Mouse (Mus musculus): ENCODE data around the gene Pla2g3. TPM values are rescaled to one million over a fixed set of nuclear protein-coding genes. Genes with fewer than 3 reads are reported as not detected.

The Pla2g3 gene
- polyA plus RNA-seq, 1 experiment from 2014 or later: 1.6 TPM

- Histone ChIP-seq H3K9me3 (no peaks in the 10 kb centered on the region), H3K9ac (no peak overlapping the region), H3K27me3 (no peaks in the 10 kb centered on the region), H3K4me1 (replicated peaks) (peaks cover 4% of the 10 kb centered on the region), H3K4me3 (no peak overlapping the region), H3K27ac (replicated peaks) (no peak overlapping the region), H3K4me2 (no peak overlapping the region), H3K36me3 (peaks cover 6% of the 10 kb centered on the region; the same call in 1 of the 2 replicates)
- 85% methylated on average over 8 of the region's 13 CpGs for WGBS
- no peak for ATAC-seq (ENCODE audit: low FRiP score, low read depth)
Observed at GRCm38 (mm10) chr11:3458428-3459104, 29.5 kb upstream of the Pla2g3 start.

DNA sequence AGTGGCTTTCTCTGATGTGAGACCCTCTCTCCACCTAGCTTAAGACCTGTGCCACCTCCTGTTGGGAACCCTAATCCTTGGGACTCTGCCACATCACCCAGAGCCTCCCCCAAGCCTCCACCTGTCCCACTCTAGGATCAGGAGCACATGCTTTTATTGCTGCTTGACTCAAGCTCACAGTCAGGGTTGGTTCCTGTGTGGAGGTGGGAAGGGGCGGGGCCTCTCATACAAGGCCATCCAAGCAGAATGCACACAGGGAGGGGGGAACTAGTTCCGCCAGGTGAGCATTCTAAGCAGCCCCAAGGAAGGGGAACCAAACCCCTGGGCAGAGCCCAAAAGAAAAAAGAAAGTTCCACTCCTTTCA is 29.0 kb upstream of the Pla2g3 start:
- WGBS: 95% methylated on average over 2 of the region's 2 CpGs
- Histone ChIP-seq H3K4me1 (replicated peaks) (no peaks in the 10 kb centered on the region), H3K27me3 (no peaks in the 10 kb centered on the region), H3K36me3 (peaks cover 6% of the 10 kb centered on the region; the same call in 1 of the 2 replicates), H3K4me2 (no peak overlapping the region), H3K9me3 (no peaks in the 10 kb centered on the region), H3K27ac (replicated peaks) (no peak overlapping the region), H3K4me3 (no peak overlapping the region), H3K9ac (no peak overlapping the region)
- no peak for ATAC-seq (ENCODE audit: low FRiP score, low read depth)

DNA sequence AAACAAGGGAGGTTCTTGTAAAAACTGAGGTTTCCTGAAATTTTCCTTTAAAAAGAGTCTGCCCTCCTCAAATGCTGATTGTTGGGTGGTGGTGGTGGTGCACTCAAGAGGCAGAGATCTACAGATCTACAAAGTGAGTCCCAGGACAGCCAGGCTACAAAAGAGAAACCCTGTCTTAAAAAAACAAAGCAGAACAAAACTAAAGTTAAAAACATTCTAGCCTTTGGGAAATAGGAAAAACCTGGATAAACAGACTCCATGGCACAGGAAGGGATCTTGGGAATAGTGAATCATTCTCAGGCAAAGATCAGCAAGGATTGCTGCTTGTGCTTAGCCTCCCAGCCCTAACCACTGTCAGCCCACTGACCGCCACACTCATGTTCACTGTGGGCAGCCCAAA is 25.2 kb upstream of the Pla2g3 start:
- H3K9me3 ChIP-seq: no peaks in the 10 kb centered on the region
- no peaks in the 10 kb centered on the region for H3K36me3 ChIP-seq
- no peaks in the 10 kb centered on the region for H3K27me3 ChIP-seq
- H3K27ac ChIP-seq (replicated peaks): no peak overlapping the region
- H3K4me2 ChIP-seq: no peak overlapping the region
- no peak overlapping the region for H3K9ac ChIP-seq
- 83% methylated on average over 1 of the region's 1 CpGs for WGBS
- ATAC-seq (ENCODE audit: low FRiP score, low read depth): no peak
- H3K4me1 ChIP-seq (replicated peaks): no peaks in the 10 kb centered on the region
- no peak overlapping the region for H3K4me3 ChIP-seq

DNA sequence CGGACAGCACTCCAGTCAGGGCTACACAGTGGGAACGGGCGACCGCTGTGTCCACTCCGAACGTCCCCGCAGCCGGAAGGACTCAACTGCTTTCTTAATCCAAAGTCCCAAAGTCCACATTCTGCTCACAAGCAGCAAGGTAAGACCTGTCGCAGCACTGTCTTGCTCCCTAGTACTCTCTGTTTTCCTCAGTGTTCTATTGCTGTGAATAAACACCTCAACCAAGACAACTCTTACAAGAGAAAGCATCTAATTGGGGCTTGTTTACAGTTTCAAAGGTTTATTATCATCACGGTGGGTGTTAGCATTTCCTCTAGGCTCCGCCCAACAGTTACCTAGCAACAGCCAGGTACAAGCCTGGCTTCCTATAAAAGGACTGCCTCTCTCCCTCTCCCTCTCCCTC is 16.6 kb upstream of the Pla2g3 start:
- Histone ChIP-seq H3K4me3 (no peak overlapping the region), H3K4me1 (replicated peaks) (no peaks in the 10 kb centered on the region), H3K27me3 (no peaks in the 10 kb centered on the region), H3K9ac (no peak overlapping the region), H3K9me3 (no peaks in the 10 kb centered on the region), H3K36me3 (no peaks in the 10 kb centered on the region), H3K27ac (replicated peaks) (no peak overlapping the region), H3K4me2 (no peak overlapping the region)
- WGBS: 31% methylated on average over 11 of the region's 11 CpGs
- no peak for ATAC-seq (ENCODE audit: low FRiP score, low read depth)

DNA sequence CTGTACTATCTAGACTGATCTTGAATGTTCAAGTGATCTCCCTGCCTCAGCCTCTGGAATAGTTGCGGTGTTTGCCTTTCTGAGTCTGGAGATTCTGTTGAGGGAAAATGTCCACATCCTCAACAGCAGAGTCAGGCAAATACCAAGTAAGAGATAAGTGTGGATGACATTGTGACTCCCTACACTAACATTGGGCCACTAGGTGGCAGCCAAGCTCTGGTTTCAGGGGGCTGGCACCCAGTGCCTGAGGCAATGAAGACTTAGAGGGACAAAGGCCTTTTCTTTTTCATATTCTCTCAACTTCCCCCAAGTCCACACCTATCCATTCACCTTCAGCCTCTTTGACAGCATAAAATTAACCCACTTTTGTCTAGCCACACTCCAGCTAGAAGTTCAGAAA is 15.6 kb upstream of the Pla2g3 start:
- no peak overlapping the region for H3K9ac ChIP-seq
- no peaks in the 10 kb centered on the region for H3K4me1 ChIP-seq (replicated peaks)
- H3K4me3 ChIP-seq: no peak overlapping the region
- H3K27me3 ChIP-seq: no peaks in the 10 kb centered on the region
- no peak overlapping the region for H3K4me2 ChIP-seq
- 37% methylated on average over 1 of the region's 1 CpGs for WGBS
- peak; percentile 83; the same call in 1 of the 2 replicates for ATAC-seq (ENCODE audit: low FRiP score, low read depth)
- no peak overlapping the region for H3K27ac ChIP-seq (replicated peaks)
- H3K36me3 ChIP-seq: no peaks in the 10 kb centered on the region
- no peaks in the 10 kb centered on the region for H3K9me3 ChIP-seq

GRCm38 (mm10) chr11:3474480-3475115 is 13.5 kb upstream of the Pla2g3 start:
- no peak for ATAC-seq (ENCODE audit: low FRiP score, low read depth)
- 89% methylated on average over 7 of the region's 7 CpGs for WGBS
- no peak overlapping the region for H3K4me3 ChIP-seq

GRCm38 (mm10) chr11:3475489-3475888 is 12.6 kb upstream of the Pla2g3 start:
- ATAC-seq (ENCODE audit: low FRiP score, low read depth): no peak
- Histone ChIP-seq H3K36me3 (no peaks in the 10 kb centered on the region), H3K4me2 (no peak overlapping the region), H3K9me3 (no peaks in the 10 kb centered on the region), H3K4me1 (replicated peaks) (no peaks in the 10 kb centered on the region), H3K4me3 (no peak overlapping the region), H3K9ac (no peak overlapping the region), H3K27ac (replicated peaks) (no peak overlapping the region), H3K27me3 (no peaks in the 10 kb centered on the region)

More at GRCm38 (mm10) chr11:3474480-3475115, 13.5 kb upstream of the Pla2g3 start:
- Histone ChIP-seq H3K9me3 (no peaks in the 10 kb centered on the region), H3K27ac (replicated peaks) (no peak overlapping the region), H3K4me2 (no peak overlapping the region), H3K27me3 (no peaks in the 10 kb centered on the region), H3K4me1 (replicated peaks) (no peaks in the 10 kb centered on the region), H3K36me3 (no peaks in the 10 kb centered on the region), H3K9ac (no peak overlapping the region)

DNA sequence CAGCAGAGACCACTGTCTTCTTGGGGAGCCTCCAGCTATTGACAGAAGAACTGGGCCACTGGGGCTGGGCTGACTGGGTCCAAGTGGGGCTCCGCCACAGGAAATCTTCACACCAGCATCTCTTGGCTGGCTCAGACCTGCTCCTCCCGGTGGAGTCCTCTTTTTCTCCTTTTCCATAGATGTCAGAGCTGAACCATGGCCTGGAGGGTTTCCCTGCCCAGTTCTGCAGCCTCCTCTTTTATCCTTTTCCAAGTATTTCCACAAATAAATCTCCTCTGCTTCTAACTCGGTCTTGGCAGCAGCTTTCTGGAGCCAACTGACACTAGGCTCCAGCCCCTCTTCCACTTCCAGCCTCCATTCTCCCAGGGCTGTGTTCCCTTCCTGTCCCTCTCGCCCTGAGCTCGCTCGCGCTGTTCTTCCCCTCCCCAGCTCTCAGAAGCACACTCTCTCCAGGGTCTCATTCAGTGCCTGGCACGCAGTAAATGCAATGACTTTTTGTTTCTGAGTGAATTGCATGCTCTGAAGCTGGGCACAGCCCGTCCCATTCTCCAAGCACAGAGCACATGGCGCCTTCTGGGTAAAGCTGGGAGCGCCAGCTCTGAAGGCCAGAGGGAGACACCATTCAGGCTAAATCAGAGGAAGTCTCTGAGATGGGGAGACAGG is 4.0 kb upstream of the Pla2g3 start:
- Histone ChIP-seq H3K36me3 (no peaks in the 10 kb centered on the region), H3K4me1 (replicated peaks) (0 out of 2 replicates have a peak, but pooled peaks cover 2% of the 10 kb centered on the region), H3K9me3 (no peaks in the 10 kb centered on the region), H3K4me3 (no peak overlapping the region), H3K4me2 (no peak overlapping the region), H3K9ac (no peak overlapping the region), H3K27ac (replicated peaks) (peak overlapping the region; percentile 22), H3K27me3 (no peaks in the 10 kb centered on the region)
- 56% methylated on average over 11 of the region's 11 CpGs for WGBS
- ATAC-seq (ENCODE audit: low FRiP score, low read depth): peak; percentile 83

DNA sequence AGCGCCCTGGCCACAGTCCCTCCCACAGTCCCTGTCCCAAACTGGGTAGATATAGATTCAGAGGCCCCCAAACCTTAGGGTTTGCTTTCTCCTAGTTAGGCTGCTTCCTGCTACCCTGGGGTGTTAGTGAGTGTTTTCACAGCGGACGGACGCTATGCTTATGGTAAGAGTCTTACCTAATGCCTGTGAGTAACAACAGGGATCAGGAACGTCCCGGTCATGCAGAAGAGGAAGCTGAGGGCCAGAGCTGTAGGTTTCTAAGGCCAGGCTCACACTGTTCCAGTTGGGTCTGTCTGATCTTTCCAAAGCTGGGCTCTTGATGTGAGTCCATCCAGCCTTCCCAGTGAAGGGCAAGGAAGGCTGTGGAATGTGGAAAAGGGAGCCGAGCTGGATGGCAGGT is 1.7 kb upstream of the Pla2g3 start:
- Histone ChIP-seq H3K27me3 (no peaks in the 10 kb centered on the region), H3K9ac (no peak overlapping the region), H3K9me3 (no peaks in the 10 kb centered on the region), H3K4me3 (no peak overlapping the region), H3K4me2 (no peak overlapping the region), H3K27ac (replicated peaks) (no peak overlapping the region), H3K36me3 (no peaks in the 10 kb centered on the region), H3K4me1 (replicated peaks) (0 out of 2 replicates have a peak, but pooled peaks cover 2% of the 10 kb centered on the region)
- ATAC-seq (ENCODE audit: low FRiP score, low read depth): no peak
- WGBS: 81% methylated on average over 7 of the region's 7 CpGs

GRCm38 (mm10) chr11:3489036-3489435 is 952 bp downstream of the Pla2g3 start:
- Histone ChIP-seq H3K4me2 (no peak overlapping the region), H3K9ac (no peak overlapping the region), H3K4me3 (no peak overlapping the region), H3K9me3 (no peaks in the 10 kb centered on the region), H3K4me1 (replicated peaks) (0 out of 2 replicates have a peak, but pooled peaks cover 2% of the 10 kb centered on the region), H3K27me3 (no peaks in the 10 kb centered on the region), H3K27ac (replicated peaks) (no peak overlapping the region), H3K36me3 (no peaks in the 10 kb centered on the region)
- ATAC-seq (ENCODE audit: low FRiP score, low read depth): no peak
- 91% methylated on average over 5 of the region's 5 CpGs for WGBS

DNA sequence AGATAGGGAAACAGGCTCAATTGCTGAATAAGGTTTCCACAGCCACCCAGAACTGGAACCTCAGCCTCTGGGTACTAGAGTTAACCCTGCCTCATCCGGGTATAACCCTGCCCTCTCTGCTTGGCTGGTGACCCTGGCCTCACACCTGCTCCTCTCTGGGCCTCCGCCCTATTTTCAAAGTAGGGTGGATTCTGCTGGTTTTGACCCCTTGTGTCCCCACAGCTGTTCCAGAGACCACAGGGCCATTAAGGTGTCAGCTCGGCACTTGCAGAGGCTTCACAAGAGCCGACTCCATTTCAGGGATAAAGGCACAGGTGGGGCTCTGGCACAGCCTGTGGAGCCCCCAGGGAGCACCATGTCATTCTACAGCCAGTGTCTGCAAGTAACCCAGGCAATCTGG is 4.7 kb downstream of the Pla2g3 start:
- Histone ChIP-seq H3K27me3 (no peaks in the 10 kb centered on the region), H3K4me1 (replicated peaks) (no peaks in the 10 kb centered on the region), H3K4me2 (no peak overlapping the region), H3K36me3 (no peaks in the 10 kb centered on the region), H3K9me3 (no peaks in the 10 kb centered on the region), H3K27ac (replicated peaks) (no peak overlapping the region), H3K9ac (no peak overlapping the region), H3K4me3 (no peak overlapping the region)
- 68% methylated on average over 4 of the region's 4 CpGs for WGBS
- ATAC-seq (ENCODE audit: low FRiP score, low read depth): no peak

- Histone ChIP-seq H3K4me2 (no peak overlapping the region), H3K27me3 (no peaks in the 10 kb centered on the region), H3K4me3 (no peak overlapping the region), H3K4me1 (replicated peaks) (no peaks in the 10 kb centered on the region), H3K36me3 (no peaks in the 10 kb centered on the region), H3K9me3 (no peaks in the 10 kb centered on the region), H3K27ac (replicated peaks) (no peak overlapping the region), H3K9ac (no peak overlapping the region)
- WGBS: 83% methylated on average over 17 of the region's 17 CpGs
- ATAC-seq (ENCODE audit: low FRiP score, low read depth): no peak
Observed at GRCm38 (mm10) chr11:3494857-3495256, 6.8 kb downstream of the Pla2g3 start.

All from hindbrain, embryonic 15.5 days (tissue).